ENCODE assay signal across 1 mouse cellular context in the genomic region with DNA sequence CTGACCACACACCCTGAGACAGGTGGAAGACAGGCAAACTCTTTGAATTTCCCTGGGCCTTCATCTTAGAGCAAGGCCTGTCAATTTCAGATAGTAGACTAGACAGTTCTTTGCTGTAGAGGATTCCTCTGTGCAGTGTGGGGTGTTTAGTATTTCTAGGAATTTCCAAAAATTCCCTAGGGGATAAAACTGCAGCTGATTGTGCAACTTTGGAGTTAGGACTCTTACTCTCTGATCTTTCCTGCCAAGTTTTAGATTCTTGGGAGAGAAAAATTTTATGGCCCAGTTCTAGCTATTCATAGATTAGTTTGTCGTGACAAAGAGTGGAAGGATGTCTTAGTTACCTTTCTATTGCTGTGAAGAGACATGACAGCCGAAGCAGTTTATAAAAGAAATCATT.
A peak's percentile ranks its signal among the peaks of the same experiment; 100 is the strongest.
TF ChIP-seq lines count a peak whose summit lies in the region.

No protein-coding gene starts in this region.

TF ChIP-seq in MEL, 35 proteins besides CTCF, POLR2A, EP300 and RAD21 (continued from another document):
- TF ChIP-seq TAL1 (IDR thresholded peaks at IDR 0.05; ENCODE audit: low read length) (peak; percentile 48), MAX (IDR thresholded peaks at IDR 0.05; ENCODE audit: low read length) (no peak)
